In the genomic region with DNA sequence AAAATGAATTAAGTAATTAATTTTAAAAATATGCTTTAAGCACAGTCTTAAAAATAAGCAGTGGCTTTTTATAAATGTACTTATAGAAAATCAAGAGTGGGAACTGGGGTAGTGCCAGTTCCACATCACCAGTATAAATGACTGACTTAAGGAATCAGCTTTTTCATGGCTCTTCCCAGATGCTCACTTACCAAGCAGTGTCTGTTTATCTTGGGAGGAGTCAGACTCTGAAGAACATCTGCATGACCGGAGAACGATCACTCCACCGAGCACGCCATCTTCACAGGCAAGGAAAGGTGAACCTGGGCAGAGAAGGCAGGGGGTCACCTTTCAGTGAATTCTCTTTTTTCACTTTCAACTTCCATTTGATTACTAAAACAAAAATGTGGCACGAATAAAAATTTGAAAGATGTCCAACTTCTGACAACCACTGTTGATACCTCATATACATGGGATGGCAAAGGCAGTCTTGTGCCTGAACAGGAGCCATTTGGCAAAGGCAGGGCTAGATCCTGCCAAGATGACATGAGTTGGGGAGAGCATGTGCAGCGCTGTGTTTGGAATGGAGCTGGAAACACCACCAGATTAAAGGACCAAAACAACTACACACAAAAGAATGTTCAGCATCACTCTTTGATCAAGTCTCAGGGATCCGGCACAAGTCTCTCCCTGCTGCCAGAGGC, we compare ENCODE assay signal across 12 mouse cellular contexts.
DNase-seq lines count a peak whose midpoint lies in the region; ATAC-seq lines count a peak whose summit lies in the region.
"Had no signal": no experiment of that assay in that cellular context is flagged by ENCODE, and none has a peak within 500 bp of the region (broad histone marks: within the 10 kb centered on the region; RNA-seq: fewer than 3 reads in every experiment).

No protein-coding gene starts in this region.

- no peak overlapping the region for H3K27ac ChIP-seq in forebrain, embryonic 16.5 days (ENCODE audit: low read length)
- H3K27ac ChIP-seq in lung, embryonic 16.5 days (ENCODE audit: low read length), result peak overlapping the region; percentile 83
- no peak overlapping the region for H3K27ac ChIP-seq in kidney, embryonic 15.5 days
- H3K27ac ChIP-seq: heart, embryonic 13.5 days; intestine, embryonic 15.5 days had no signal

- peak; percentile 29 for DNase-seq in left cerebral cortex, postnatal 4 days
- DNase-seq in left cerebral cortex, adult 18-20 months (ENCODE audit: low spot score in 2 of 2), result no peak
- peak; percentile 23 for DNase-seq in cerebellum, adult 11-12 months
- no peak for DNase-seq in adrenal gland, postnatal 14 days
- DNase-seq: adrenal gland, adult 2 months; thymus, adult 2 months had no signal

- no peaks in the 10 kb centered on the region for H3K27me3 ChIP-seq in forebrain, embryonic 16.5 days (replicated peaks; ENCODE audit: control insufficient read depth, insufficient read depth, low read length)
- H3K27me3 ChIP-seq in lung, embryonic 16.5 days (ENCODE audit: control insufficient read depth, insufficient read depth, low read depth, low read length), result no peaks in the 10 kb centered on the region
- H3K27me3 ChIP-seq in kidney, embryonic 15.5 days, result no peaks in the 10 kb centered on the region
- H3K27me3 ChIP-seq: heart, embryonic 13.5 days; intestine, embryonic 15.5 days had no signal

- no peaks in the 10 kb centered on the region for H3K9me3 ChIP-seq in forebrain, embryonic 16.5 days (ENCODE audit: control insufficient read depth, low read length)
- no peaks in the 10 kb centered on the region for H3K9me3 ChIP-seq in lung, embryonic 16.5 days (ENCODE audit: control insufficient read depth, low read length)
- no peaks in the 10 kb centered on the region for H3K9me3 ChIP-seq in kidney, embryonic 15.5 days (replicated peaks)
- H3K9me3 ChIP-seq: heart, embryonic 13.5 days; intestine, embryonic 15.5 days had no signal

- peak; percentile 84 for ATAC-seq in forebrain, embryonic 16.5 days
- ATAC-seq in lung, embryonic 16.5 days (ENCODE audit: low read depth), result peak; percentile 88
- no peak for ATAC-seq in kidney, embryonic 15.5 days (replicated peaks; ENCODE audit: low FRiP score)
- ATAC-seq: intestine, embryonic 15.5 days had no signal

- H3K4me2 ChIP-seq in forebrain, embryonic 16.5 days (ENCODE audit: low read length), result no peak overlapping the region
- H3K4me2 ChIP-seq in lung, embryonic 16.5 days (ENCODE audit: low read depth, low read length), result no peak overlapping the region
- no peak overlapping the region for H3K4me2 ChIP-seq in kidney, embryonic 15.5 days
- H3K4me2 ChIP-seq: heart, embryonic 13.5 days; intestine, embryonic 15.5 days had no signal

- H3K36me3 ChIP-seq in forebrain, embryonic 16.5 days (ENCODE audit: control insufficient read depth, insufficient read depth), result no peaks in the 10 kb centered on the region
- H3K36me3 ChIP-seq in lung, embryonic 16.5 days (ENCODE audit: control insufficient read depth, insufficient read depth, low read length), result no peaks in the 10 kb centered on the region
- no peaks in the 10 kb centered on the region; the same call in 1 of the 2 replicates for H3K36me3 ChIP-seq in kidney, embryonic 15.5 days
- H3K36me3 ChIP-seq: heart, embryonic 13.5 days; intestine, embryonic 15.5 days had no signal

- peaks cover 4% of the 10 kb centered on the region; the same call in 1 of the 2 replicates for H3K4me1 ChIP-seq in forebrain, embryonic 16.5 days (replicated peaks; ENCODE audit: control insufficient read depth, insufficient read depth, low read length)
- 0 out of 2 replicates have a peak, but pooled peaks cover 6% of the 10 kb centered on the region for H3K4me1 ChIP-seq in lung, embryonic 16.5 days (replicated peaks; ENCODE audit: control insufficient read depth, insufficient read depth, low read length)
- no peaks in the 10 kb centered on the region for H3K4me1 ChIP-seq in kidney, embryonic 15.5 days
- H3K4me1 ChIP-seq: heart, embryonic 13.5 days; intestine, embryonic 15.5 days had no signal

- no peak overlapping the region for H3K9ac ChIP-seq in forebrain, embryonic 16.5 days (replicated peaks; ENCODE audit: low read depth, low read length)
- no peak overlapping the region for H3K9ac ChIP-seq in lung, embryonic 16.5 days (ENCODE audit: low read length)
- H3K9ac ChIP-seq in kidney, embryonic 15.5 days, result no peak overlapping the region
- H3K9ac ChIP-seq: heart, embryonic 13.5 days; intestine, embryonic 15.5 days had no signal

- intact Hi-C loops in left cerebral cortex, postnatal 4 days (cut with DNase I), result no loop called here

- 70% methylated on average over 7 of the region's 7 CpGs for WGBS in forebrain, embryonic 16.5 days
- 54% methylated on average over 7 of the region's 7 CpGs for whole genome bisulfite sequencing in lung, embryonic 16.5 days
- WGBS in kidney, embryonic 15.5 days, result 76% methylated on average over 7 of the region's 7 CpGs

- H3K4me3 ChIP-seq in forebrain, embryonic 16.5 days (replicated peaks; ENCODE audit: low read length), result no peak overlapping the region
- H3K4me3 ChIP-seq in lung, embryonic 16.5 days (ENCODE audit: low read length), result no peak overlapping the region
- H3K4me3 ChIP-seq in kidney, embryonic 15.5 days (replicated peaks), result no peak overlapping the region
- H3K4me3 ChIP-seq: heart, embryonic 13.5 days; intestine, embryonic 15.5 days; myocyte had no signal

Comparison
In these comparisons a context has a peak if more than half of its experiments do, and no peak if none do; other contexts are left out.
1. DNase-seq: peak in left cerebral cortex, postnatal 4 days (single experiment) and cerebellum, adult 11-12 months (single experiment); none in left cerebral cortex, adult 18-20 months (0 of 2) and adrenal gland, postnatal 14 days (single experiment).